Mouse (Mus musculus): ENCODE measurements at regions not wholly inside any gene's neighbourhood (a gene's known extent, or its start where the extent isn't known, plus 50 kb on each side); places are given as distances from the start of the nearest gene placed in this dataset.

DNA sequence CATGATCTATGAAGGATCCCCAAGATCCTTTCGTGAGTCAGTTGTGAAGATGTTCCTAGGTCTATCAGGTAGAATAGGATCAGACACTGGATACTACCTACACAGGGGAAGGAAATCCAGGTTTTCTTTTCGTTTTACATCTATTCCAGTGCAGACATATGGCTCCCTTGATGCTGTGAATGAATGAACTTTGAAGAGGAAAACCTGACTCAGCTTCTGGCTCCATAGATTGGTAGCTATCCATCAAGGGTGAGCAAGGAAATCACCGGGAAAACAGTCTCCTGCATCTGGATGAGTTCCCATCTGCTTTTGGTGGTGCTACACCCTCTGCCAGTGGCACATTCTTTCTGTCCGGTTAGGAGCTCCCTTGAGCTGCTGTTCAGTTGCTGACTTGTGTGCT, 687.8 kb downstream of the Hs3st4 start:
- ATAC-seq (replicated peaks; ENCODE audit: poor library complexity) = no peak

DNA sequence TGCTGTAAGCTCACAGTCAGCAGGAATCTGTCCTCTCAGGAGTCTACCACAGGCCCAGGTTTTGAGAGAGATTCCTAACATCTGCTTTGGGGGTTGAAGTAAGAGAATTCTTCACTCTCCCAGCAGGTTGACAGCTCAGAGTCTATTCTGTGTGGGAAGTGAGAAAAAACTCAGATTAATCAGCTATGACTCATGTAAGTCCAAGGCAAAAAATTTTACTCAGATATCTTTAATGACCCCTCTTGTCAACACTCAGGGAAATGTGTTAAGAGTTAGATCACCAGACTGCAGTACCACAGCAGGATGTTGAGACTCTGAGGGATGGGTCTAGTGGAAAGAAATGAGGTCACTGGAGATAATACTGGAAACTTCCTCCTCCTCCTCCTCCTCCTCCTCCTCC, 688.4 kb downstream of the Hs3st4 start:
- no peak for ATAC-seq (replicated peaks; ENCODE audit: poor library complexity)

DNA sequence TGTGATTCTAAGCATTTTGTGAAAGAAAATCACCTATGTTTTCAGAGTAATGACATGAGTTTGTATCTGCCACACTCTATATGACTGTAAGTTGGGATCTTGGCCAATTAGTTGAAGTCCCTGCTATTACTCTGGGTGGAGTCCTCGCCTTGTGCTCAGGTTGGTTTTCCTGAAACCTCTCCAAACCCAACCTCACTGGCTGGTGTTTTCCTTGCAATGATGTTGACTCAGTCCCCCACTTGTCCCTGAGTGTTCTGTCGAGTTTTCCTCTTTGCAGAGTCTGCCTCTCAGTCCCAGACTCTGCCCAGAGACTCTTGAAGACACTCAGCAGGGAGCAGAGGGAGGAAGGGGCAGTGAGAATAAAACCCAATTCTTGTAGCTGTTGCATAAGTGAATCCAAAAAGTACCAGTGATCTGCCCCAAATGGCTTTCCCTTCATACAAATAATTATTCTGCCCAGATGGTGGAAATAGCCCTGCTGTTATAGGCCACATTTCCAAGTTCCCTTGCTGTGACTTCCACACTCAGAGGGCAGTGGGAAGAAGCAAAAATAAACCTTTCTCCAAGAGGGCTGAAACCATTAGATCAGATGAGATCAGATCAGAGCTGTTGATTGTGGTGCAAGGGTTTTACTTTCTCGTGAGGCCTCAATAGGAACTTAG, 694.3 kb downstream of the Hs3st4 start:
- no peak for ATAC-seq (replicated peaks; ENCODE audit: poor library complexity)

DNA sequence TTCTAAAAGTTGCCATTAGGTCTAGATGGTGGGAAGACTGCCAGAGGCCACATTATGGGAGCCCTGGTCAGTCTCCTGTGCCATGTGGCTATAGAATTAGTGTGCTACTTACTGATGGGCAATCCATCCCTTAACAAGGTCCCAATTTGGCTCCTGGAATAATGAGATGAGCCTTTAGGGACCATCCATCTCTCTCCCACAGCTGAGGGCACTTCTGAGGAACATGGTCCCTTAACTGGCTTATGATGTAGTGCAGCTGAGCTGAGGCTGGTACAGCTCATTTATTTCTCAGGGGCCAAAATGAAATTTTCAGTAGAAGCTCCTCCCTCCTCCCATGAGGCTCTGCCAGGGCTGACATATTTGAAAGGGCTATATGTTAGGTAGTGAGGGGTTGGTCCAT, 697.9 kb downstream of the Hs3st4 start:
- no peak for ATAC-seq (replicated peaks; ENCODE audit: poor library complexity)

DNA sequence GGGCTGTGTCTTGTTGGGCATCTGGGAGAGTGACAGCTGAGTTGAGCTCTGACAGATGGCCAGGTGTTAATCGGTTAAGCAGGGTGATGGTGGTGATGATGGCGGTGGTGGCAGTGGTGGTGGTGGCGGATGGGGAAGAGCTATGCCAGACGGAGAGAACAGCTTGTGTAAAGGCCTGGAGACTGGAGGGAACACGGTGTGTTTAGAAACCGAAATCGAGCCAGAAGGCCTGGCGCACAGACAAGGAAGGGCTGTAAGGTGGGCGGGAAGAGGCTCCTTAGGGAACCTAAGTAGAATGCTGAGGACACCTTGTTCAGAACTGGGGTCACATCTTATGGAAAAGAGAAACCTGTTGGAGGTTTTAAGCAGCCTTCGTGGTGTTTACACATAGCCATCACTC, 698.5 kb downstream of the Hs3st4 start:
- no peak for ATAC-seq (replicated peaks; ENCODE audit: poor library complexity)

- no peak for ATAC-seq (replicated peaks; ENCODE audit: poor library complexity)
These were observed 699.2 kb downstream of the Hs3st4 start for GRCm38 (mm10) chr7:124681820-124682219.

DNA sequence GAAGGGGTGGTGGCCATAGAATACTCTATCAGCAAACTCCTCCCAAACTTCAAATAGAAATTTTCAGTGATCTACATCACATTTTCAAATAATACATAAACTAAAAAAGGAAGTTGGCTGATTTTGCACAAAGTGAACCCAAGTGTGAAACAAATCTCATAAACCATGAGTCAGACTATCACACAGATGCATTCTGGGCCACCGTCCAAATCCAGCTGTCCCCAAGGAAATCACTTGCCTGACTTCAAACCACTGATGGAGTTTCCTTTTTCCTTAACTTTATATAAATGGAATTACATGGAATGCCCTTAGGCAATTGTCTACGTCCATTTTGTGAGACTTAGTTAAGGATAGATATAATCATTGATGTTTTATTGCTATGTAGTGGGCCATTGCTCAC, 702.8 kb downstream of the Hs3st4 start:
- no peak for ATAC-seq (replicated peaks; ENCODE audit: poor library complexity)

DNA sequence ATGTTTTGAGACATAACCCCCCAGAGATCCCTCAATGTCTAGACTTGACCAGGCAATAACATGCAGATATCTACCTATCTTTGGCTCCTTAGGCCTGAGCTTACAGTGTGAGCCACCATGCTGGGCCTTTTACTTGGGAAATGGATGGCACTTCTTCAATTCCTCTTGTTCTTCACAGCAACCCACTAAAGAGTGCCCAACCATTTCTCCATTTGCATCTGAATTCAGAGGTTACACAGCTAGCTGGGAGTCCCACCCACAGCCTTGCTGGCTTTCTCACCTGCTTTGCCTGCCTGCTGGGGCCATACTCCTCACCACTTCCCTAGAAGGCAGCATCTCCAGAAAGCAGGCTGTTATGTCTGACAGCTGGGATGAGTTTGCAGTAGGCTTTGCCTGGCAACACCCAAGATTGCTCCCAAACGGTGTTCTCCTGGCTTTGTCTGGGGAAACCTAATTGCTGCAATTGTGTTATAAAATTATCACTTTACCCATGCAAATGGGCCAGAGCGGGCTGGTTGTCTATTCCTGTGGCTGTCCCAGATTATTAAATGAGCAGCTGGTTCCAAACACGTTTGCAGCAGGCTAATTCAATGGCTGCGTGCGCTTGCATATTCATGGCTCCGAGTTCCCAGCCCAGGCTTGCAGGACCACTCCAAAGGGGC, 721.6 kb downstream of the Hs3st4 start:
- ATAC-seq (replicated peaks; ENCODE audit: poor library complexity) = no peak

DNA sequence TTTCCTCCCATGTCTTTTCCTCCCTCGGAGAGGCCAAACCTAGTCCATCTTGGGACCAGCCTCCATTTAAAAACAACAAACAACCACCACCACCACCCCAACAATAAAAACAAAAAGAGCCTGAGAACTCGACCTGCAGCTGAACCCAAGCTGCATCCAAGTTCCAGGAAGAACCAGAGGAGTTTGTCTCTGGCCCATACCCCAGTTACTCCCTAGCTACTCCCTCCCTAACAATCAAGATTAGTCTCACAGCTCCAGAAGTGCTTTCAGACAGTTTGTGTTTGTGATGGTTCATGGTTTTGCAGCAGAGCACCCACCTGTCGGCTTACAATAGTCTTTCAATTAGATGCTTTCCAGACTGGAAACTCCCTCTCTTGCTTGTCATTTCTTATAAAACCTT, 724.5 kb downstream of the Hs3st4 start:
- no peak for ATAC-seq (replicated peaks; ENCODE audit: poor library complexity)

GRCm38 (mm10) chr7:124708771-124709485, 726.3 kb downstream of the Hs3st4 start:
- no peak for ATAC-seq (replicated peaks; ENCODE audit: poor library complexity)

GRCm38 (mm10) chr7:124720927-124721326, 723.5 kb upstream of the Kdm8 start:
- ATAC-seq (replicated peaks; ENCODE audit: poor library complexity) = no peak

GRCm38 (mm10) chr7:124742086-124742485, 702.4 kb upstream of the Kdm8 start:
- ATAC-seq (replicated peaks; ENCODE audit: poor library complexity) = no peak

DNA sequence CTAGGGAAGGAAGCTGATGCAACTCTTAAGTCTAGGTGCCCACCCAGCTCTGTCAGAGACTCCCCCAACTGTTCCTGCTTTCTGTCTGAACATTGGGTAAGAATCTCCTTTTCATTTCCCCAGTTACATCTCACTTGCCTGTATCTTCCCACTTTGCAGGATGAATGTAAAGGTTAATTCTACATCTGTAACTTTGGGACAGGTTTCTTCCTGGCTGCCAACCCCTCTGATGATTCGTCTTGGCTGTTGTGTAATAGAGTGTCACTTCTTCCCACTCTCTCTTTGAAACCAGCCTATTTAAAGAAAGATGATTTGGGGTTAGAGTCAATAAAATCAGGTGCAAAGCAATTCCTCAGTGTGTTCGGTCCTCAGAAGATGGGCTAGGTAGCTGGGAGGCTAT, 698.2 kb upstream of the Kdm8 start:
- no peak for ATAC-seq (replicated peaks; ENCODE audit: poor library complexity)

- ATAC-seq (replicated peaks; ENCODE audit: poor library complexity) = no peak
These were observed 696.1 kb upstream of the Kdm8 start for GRCm38 (mm10) chr7:124748396-124748795.

DNA sequence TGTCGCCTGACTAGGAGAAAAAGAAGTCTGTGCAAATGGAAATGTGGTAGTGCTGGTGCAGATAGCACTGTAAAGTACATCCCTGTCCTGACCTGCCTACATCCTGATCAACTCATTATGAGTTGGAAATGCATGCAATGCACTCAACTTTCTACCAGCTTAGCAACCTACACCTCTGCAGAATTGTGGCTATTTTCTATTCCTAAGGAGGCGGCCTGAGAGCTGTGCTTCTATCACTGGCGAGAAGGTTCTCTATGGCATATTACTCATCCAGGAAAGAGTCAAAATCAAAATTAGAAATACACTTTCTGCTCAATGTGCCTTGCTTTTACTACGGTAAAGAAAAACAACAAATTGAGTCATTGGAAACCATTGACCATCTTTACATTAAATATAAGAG, 685.4 kb upstream of the Kdm8 start:
- ATAC-seq (replicated peaks; ENCODE audit: poor library complexity) = no peak

GRCm38 (mm10) chr7:124777822-124778221, 666.7 kb upstream of the Kdm8 start:
- no peak for ATAC-seq (replicated peaks; ENCODE audit: poor library complexity)

- ATAC-seq (replicated peaks; ENCODE audit: poor library complexity) = no peak
These were observed 661.7 kb upstream of the Kdm8 start for GRCm38 (mm10) chr7:124782816-124783215.

GRCm38 (mm10) chr7:124784995-124785394, 659.5 kb upstream of the Kdm8 start:
- no peak for ATAC-seq (replicated peaks; ENCODE audit: poor library complexity)

- ATAC-seq (replicated peaks; ENCODE audit: poor library complexity) = no peak
These were observed 658.6 kb upstream of the Kdm8 start for GRCm38 (mm10) chr7:124785896-124786295.

DNA sequence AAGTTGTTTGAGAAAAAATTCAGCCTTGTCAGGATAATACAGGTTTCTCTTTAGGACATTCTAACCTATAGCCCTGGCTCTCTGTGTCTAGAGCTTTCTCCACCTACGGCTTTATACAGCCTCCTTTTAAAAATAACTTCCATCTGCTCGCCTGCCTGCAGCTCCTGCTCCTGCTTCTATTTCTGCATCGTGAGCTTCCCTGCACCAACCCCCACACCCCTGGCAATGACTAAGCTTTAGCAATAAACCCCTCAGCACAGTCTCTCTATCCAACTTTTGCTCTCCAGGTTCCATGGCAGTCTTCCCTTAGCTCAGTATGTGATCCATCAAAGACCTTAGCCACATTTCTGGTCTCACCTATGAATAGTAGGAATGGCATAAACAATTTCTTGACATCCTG, 655.7 kb upstream of the Kdm8 start:
- no peak for ATAC-seq (replicated peaks; ENCODE audit: poor library complexity)

- ATAC-seq (replicated peaks; ENCODE audit: poor library complexity) = no peak
These were observed 641.4 kb upstream of the Kdm8 start for GRCm38 (mm10) chr7:124803101-124803500.

DNA sequence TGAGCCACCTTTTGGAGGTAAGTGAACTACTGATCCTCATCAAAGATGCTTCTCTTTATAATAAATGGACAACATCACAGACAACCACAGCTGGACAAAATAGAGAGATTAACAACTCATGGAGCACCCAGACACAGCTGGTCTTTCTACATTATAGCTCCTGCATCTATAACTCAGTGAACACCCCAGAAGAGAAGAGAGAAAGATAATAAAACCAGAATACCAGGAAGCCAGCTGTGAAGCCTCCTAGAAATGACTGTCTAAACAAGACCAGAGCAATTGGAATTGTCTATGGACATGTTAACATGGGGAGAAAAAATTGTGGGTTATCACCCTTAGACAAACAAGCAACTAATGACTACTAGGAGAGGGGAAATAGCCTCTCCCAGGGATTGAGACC, 609.8 kb upstream of the Kdm8 start:
- ATAC-seq (replicated peaks; ENCODE audit: poor library complexity) = no peak

Measured in megakaryocyte progenitor cell, adult 5-6 weeks (primary cell).